Mouse (Mus musculus): ENCODE measurements around the gene Bcl2l11.

Gene Bcl2l11

DNA sequence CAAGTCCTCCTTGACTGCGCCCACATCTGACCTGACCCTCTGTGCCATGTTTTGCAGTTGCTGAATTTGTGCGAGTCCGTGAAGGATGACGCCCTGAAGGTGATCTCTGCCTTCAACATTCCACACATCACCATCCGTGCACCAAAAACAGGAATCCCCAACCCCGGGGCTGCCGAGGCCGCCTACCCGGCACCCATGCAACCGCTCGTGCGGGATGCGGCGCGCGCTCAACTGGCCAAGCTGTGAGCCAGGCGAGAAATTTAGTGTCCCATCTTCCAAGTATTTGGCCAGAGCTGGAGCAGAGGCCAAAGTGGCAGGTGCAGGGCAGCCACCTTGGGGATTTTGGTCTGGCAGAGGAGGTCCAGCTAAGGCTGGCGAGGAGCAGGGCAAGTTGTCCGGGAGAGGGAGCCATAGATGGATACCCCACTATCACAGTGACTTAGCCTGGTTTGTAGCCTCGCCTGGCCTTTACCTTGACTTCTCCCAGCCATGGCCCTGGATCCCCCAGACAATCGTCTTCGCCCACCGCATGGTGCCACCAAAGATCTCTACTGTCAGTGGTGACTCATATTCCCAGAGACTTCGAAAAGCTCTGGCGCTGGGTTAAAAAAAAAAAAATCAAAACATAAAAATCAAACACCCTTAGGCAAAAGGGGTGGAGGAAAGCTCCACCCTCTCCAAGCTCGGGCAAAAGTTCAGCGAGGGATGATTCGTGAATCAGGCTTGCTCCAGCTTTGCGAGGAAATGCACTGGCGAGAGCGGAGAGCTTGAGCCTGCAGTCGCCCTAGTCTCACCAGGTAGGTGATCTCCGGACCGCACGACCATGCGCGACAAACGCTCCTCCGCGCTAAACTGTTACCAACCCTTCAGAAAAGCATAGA, 2.7 kb upstream of the Bcl2l11 start:
- Histone ChIP-seq H3K4me3 (replicated peaks; ENCODE audit: low read length) (peak overlapping the region; percentile 90), H3K4me1 (replicated peaks; ENCODE audit: low read depth, low read length) (peaks cover 36% of the 10 kb centered on the region), H3K36me3 (ENCODE audit: insufficient read depth, low read length) (no peaks in the 10 kb centered on the region), H3K27me3 (ENCODE audit: insufficient read depth, low read length) (peaks cover 58% of the 10 kb centered on the region), H3K9me3 (ENCODE audit: low read length) (no peaks in the 10 kb centered on the region)
- TF ChIP-seq POU5F1 (IDR thresholded peaks at IDR 0.05; ENCODE audit: borderline replicate concordance, low read length) (no peak), CTCF (conservative IDR thresholded peaks at IDR 0.05; ENCODE audit: low read length) (no peak), NANOG (IDR thresholded peaks at IDR 0.05; ENCODE audit: borderline replicate concordance, low read length) (no peak)

DNA sequence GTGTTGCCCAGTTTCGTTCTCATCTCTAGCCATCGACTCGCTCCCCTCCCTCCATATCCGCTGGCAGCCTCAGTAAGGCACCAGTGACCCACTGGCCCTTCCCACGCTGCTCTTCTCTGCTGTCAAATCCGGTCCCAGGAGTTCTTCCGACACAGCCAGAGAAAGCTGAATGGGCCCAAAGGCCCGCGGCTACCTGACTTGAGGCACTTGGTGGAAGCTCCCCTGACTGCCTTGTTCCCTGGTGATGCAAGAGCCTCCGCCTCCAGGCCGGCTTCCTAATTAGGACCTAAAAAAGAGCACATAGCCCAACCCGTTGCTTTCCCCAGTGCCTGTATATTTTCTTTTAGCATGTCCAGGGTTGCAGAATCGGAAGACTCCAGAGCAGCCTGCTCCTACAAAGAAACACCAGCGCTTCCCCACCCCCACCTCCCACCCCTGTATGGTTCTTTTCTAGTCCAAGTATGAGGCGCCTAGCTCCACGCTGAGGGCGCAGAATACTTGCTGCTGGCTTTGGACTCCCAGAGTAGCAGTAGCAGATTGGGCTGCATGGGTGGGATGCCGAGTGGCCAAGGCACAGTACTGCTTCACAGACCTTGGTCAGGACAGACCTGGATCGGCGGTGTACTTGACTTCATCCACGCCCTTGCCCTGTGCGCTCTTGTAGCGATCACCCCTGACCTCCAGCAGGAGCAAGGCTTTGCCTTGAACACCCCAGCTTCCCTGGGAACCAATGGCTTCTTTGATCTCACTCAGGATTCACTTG, 1.7 kb upstream of the Bcl2l11 start:
- Histone ChIP-seq H3K4me3 (replicated peaks; ENCODE audit: low read length) (peak overlapping the region; percentile 90), H3K4me1 (replicated peaks; ENCODE audit: low read depth, low read length) (peaks cover 46% of the 10 kb centered on the region), H3K9me3 (ENCODE audit: low read length) (no peaks in the 10 kb centered on the region), H3K36me3 (ENCODE audit: insufficient read depth, low read length) (peaks cover 7% of the 10 kb centered on the region), H3K27me3 (ENCODE audit: insufficient read depth, low read length) (peaks cover 58% of the 10 kb centered on the region)
- TF ChIP-seq CTCF (conservative IDR thresholded peaks at IDR 0.05; ENCODE audit: low read length) (no peak), NANOG (IDR thresholded peaks at IDR 0.05; ENCODE audit: borderline replicate concordance, low read length) (no peak), POU5F1 (IDR thresholded peaks at IDR 0.05; ENCODE audit: borderline replicate concordance, low read length) (no peak)

DNA sequence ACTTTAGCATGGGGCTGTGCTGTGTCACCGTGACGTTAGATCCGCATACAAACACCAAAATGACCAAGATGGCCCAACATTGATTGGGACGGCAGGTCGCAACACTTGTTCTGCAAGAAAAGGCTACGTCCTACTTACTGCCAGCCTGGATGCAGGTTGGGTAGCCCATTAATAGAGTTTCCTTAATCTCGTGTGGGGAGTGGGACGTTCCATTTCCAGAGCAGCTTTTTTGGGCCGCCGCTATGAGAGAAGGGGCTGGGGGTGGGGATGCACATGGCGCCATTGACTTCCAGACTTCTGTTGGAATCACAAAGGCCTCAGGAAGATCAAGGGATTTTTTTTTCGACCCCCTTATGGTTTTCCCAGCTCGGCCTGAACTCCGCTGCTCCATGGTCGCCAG, 1.1 kb upstream of the Bcl2l11 start:
- Histone ChIP-seq H3K4me1 (replicated peaks; ENCODE audit: low read depth, low read length) (peaks cover 47% of the 10 kb centered on the region), H3K9me3 (ENCODE audit: low read length) (no peaks in the 10 kb centered on the region), H3K27me3 (ENCODE audit: insufficient read depth, low read length) (peaks cover 57% of the 10 kb centered on the region), H3K4me3 (replicated peaks; ENCODE audit: low read length) (peak overlapping the region; percentile 90), H3K36me3 (ENCODE audit: insufficient read depth, low read length) (peaks cover 12% of the 10 kb centered on the region)
- TF ChIP-seq POU5F1 (IDR thresholded peaks at IDR 0.05; ENCODE audit: borderline replicate concordance, low read length) (no peak), NANOG (IDR thresholded peaks at IDR 0.05; ENCODE audit: borderline replicate concordance, low read length) (no peak), CTCF (conservative IDR thresholded peaks at IDR 0.05; ENCODE audit: low read length) (no peak)

DNA sequence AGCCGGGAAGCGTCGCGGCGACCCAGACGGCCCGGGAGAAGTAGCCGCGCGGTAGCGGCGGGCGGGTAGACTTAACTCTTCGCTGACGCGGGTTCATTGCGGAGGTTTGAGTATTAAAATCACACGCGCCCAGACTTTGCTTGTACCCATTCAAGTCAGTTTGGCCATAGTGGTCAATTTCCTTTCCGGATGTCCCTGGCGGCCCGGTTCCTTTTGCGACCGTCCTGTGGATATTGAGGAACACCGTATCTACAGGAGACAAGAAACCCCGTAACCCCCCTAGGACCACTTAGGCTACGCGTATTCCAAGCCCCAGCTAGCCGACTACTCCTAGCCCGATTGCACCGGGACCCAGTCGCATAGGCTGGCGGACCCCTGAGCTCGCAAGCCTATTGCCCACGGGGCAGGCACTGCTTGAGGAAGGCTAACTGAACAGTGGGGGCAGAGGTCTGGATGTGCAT, 783 bp downstream of the Bcl2l11 start:
- H3K36me3 ChIP-seq (ENCODE audit: insufficient read depth, low read length), result peaks cover 32% of the 10 kb centered on the region
- H3K9me3 ChIP-seq (ENCODE audit: low read length), result no peaks in the 10 kb centered on the region
- TF ChIP-seq NANOG (IDR thresholded peaks at IDR 0.05; ENCODE audit: borderline replicate concordance, low read length) (no peak), POU5F1 (IDR thresholded peaks at IDR 0.05; ENCODE audit: borderline replicate concordance, low read length) (no peak), CTCF (conservative IDR thresholded peaks at IDR 0.05; ENCODE audit: low read length) (no peak)
- H3K4me3 ChIP-seq (replicated peaks; ENCODE audit: low read length), result peak overlapping the region; percentile 90
- peaks cover 50% of the 10 kb centered on the region for H3K27me3 ChIP-seq (ENCODE audit: insufficient read depth, low read length)
- H3K4me1 ChIP-seq (replicated peaks; ENCODE audit: low read depth, low read length), result peaks cover 52% of the 10 kb centered on the region

DNA sequence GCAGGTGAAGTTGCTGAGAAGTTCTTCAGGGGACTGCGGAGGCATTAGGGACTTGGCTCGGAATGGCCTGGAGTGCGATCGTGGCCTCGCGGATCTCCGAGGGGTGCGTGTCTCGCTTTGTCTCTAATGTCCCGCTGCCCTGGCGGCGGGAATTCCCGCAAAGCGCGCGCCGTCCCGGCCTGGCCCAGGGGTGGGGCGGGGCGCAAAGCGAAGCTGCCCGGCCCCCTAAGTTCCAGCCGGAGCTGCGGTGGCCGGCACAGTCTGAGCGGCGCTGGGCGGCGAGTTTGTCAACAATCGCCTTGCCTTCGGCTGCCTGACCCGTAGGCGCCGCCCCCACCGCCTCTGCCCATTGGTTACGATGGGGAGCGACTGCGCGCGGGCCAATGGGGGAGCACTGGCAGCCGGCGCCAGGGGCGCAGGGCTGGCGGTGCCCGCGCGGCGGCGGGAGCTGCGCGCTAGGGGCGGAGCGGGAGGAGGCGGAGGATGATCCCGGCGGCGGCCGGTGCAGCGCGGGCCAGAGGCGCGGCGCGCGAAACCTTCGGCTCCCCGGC, 1.4 kb downstream of the Bcl2l11 start:
- peaks cover 45% of the 10 kb centered on the region for H3K27me3 ChIP-seq (ENCODE audit: insufficient read depth, low read length)
- no peaks in the 10 kb centered on the region for H3K9me3 ChIP-seq (ENCODE audit: low read length)
- H3K4me1 ChIP-seq (replicated peaks; ENCODE audit: low read depth, low read length), result peaks cover 53% of the 10 kb centered on the region
- peak overlapping the region; percentile 90 for H3K4me3 ChIP-seq (replicated peaks; ENCODE audit: low read length)
- no peak for TF ChIP-seq POU5F1 (IDR thresholded peaks at IDR 0.05; ENCODE audit: borderline replicate concordance, low read length)
- no peak for TF ChIP-seq NANOG (IDR thresholded peaks at IDR 0.05; ENCODE audit: borderline replicate concordance, low read length)
- no peak for TF ChIP-seq CTCF (conservative IDR thresholded peaks at IDR 0.05; ENCODE audit: low read length)
- peaks cover 35% of the 10 kb centered on the region for H3K36me3 ChIP-seq (ENCODE audit: insufficient read depth, low read length)

DNA sequence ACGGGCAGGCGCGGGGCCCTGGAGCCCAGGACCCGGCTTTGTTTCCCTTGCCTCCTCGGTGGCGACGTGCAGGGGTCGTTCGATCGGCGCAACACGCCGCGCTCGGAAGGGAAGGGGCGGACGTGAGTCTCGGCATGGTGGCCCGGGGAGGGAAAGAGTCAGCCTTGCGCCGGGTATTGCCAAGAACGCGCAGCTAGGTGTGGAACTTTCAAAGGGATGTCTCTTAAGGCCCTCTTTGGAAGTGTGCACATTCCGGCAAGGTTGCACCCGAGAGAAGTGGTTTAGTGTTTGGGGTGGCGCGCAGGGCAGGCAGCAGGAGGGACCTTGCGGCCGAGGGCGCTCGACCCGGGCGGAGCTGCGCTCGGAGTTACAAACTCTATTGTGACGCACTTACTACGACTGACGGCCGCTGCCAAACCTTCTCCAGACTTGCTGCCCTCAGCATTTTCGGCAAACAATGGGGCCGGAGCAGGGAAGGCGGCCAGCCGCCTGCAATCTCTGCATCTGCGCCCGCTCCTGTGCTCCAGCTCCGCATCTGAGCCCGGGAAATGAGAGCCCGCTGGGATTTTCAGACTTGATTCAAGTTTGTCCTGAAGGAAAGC, 2.0 kb downstream of the Bcl2l11 start:
- Histone ChIP-seq H3K4me1 (replicated peaks; ENCODE audit: low read depth, low read length) (peaks cover 53% of the 10 kb centered on the region), H3K27me3 (ENCODE audit: insufficient read depth, low read length) (peaks cover 40% of the 10 kb centered on the region), H3K9me3 (ENCODE audit: low read length) (no peaks in the 10 kb centered on the region), H3K36me3 (ENCODE audit: insufficient read depth, low read length) (peaks cover 38% of the 10 kb centered on the region), H3K4me3 (replicated peaks; ENCODE audit: low read length) (peak overlapping the region; percentile 90)
- no peak for TF ChIP-seq POU5F1 (IDR thresholded peaks at IDR 0.05; ENCODE audit: borderline replicate concordance, low read length)
- no peak for TF ChIP-seq CTCF (conservative IDR thresholded peaks at IDR 0.05; ENCODE audit: low read length)
- no peak for TF ChIP-seq NANOG (IDR thresholded peaks at IDR 0.05; ENCODE audit: borderline replicate concordance, low read length)

DNA sequence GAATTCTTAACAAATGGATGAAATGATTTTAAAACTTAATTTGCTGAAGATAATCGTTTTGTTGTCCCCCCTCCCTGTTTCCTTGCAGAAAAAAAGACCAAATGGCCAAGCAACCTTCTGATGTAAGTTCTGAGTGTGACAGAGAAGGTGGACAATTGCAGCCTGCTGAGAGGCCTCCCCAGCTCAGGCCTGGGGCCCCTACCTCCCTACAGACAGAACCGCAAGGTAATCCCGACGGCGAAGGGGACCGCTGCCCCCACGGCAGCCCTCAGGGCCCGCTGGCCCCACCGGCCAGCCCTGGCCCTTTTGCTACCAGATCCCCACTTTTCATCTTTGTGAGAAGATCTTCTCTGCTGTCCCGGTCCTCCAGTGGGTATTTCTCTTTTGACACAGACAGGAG, 2.7 kb downstream of the Bcl2l11 start:
- Histone ChIP-seq H3K27me3 (ENCODE audit: insufficient read depth, low read length) (peaks cover 32% of the 10 kb centered on the region), H3K9me3 (ENCODE audit: low read length) (no peaks in the 10 kb centered on the region), H3K36me3 (ENCODE audit: insufficient read depth, low read length) (peaks cover 44% of the 10 kb centered on the region), H3K4me3 (replicated peaks; ENCODE audit: low read length) (peak overlapping the region; percentile 90), H3K4me1 (replicated peaks; ENCODE audit: low read depth, low read length) (peaks cover 53% of the 10 kb centered on the region)
- TF ChIP-seq POU5F1 (IDR thresholded peaks at IDR 0.05; ENCODE audit: borderline replicate concordance, low read length), result no peak
- no peak for TF ChIP-seq NANOG (IDR thresholded peaks at IDR 0.05; ENCODE audit: borderline replicate concordance, low read length)
- no peak for TF ChIP-seq CTCF (conservative IDR thresholded peaks at IDR 0.05; ENCODE audit: low read length)

DNA sequence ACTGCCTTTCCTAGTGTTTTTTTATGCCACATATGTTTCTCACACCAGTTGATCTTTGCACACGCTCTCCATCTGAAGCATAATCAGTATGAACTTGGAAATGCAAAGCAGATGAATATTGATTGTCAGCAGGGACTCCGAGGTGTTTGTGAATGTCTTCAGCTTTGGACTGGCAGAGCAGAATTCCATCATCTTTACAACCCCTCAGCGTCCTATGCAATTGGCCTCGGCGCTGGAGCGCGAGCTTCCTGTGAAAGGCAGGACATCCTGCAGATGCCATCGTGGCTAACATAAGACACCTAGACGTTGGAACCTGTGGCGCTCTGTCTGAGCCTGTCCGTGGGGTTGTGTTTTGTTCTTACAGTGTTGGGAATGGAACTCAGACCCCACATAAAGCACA, 5.7 kb downstream of the Bcl2l11 start:
- no peaks in the 10 kb centered on the region for H3K9me3 ChIP-seq (ENCODE audit: low read length)
- TF ChIP-seq NANOG (IDR thresholded peaks at IDR 0.05; ENCODE audit: borderline replicate concordance, low read length) (no peak), CTCF (conservative IDR thresholded peaks at IDR 0.05; ENCODE audit: low read length) (no peak), POU5F1 (IDR thresholded peaks at IDR 0.05; ENCODE audit: borderline replicate concordance, low read length) (no peak)
- peaks cover 56% of the 10 kb centered on the region for H3K4me1 ChIP-seq (replicated peaks; ENCODE audit: low read depth, low read length)
- H3K27me3 ChIP-seq (ENCODE audit: insufficient read depth, low read length), result peaks cover 6% of the 10 kb centered on the region
- H3K36me3 ChIP-seq (ENCODE audit: insufficient read depth, low read length), result peaks cover 66% of the 10 kb centered on the region
- no peak overlapping the region for H3K4me3 ChIP-seq (replicated peaks; ENCODE audit: low read length)

All from E14TG2a.4 (cell line).